Mouse (Mus musculus) limb, embryonic 10.5 days (tissue): ENCODE measurements around the gene Thbd. TPM values are rescaled to one million over a fixed set of nuclear protein-coding genes. Genes with fewer than 3 reads are reported as not detected.

Experiments
- DNase-seq: peaks from one replicate; pipeline ENCODE4 v3.0.0-alpha.2; 2017; ENCODE audit warnings: low spot score
- H3K27ac ChIP-seq: fragments of 300-500 bp; sonication (generic); 2 replicates; pipeline ENCODE4 v1.5.1; 2016; ENCODE audit warnings: mild to moderate bottlenecking
- H3K27me3 ChIP-seq: fragments of 300-500 bp; sonication (generic); 2 replicates; pipeline ENCODE4 v1.6.1; 2016; ENCODE audit warnings: low read depth, mild to moderate bottlenecking; ENCODE audit not compliant: poor library complexity, severe bottlenecking
- H3K36me3 ChIP-seq: fragments of 300-500 bp; sonication (generic); 2 replicates; pipeline ENCODE4 v1.6.1; 2016; ENCODE audit warnings: mild to moderate bottlenecking, moderate library complexity
- H3K4me1 ChIP-seq: fragments of 300-500 bp; sonication (generic); 2 replicates; pipeline ENCODE4 v1.6.1; 2016
- H3K4me3 ChIP-seq: fragments of 300-500 bp; sonication (generic); 2 replicates; pipeline ENCODE4 v1.5.1; 2016; ENCODE audit warnings: mild to moderate bottlenecking, moderate library complexity
- H3K9me3 ChIP-seq: fragments of 300-500 bp; sonication (generic); replicated peaks from 2 replicates; pipeline ENCODE4 v1.6.1; 2016; ENCODE audit warnings: mild to moderate bottlenecking
- WGBS: fragments of 180-500 bp; shearing (Covaris S2); methylation state at CpG from one replicate; pipeline ENCODE4 v1.1.7; 2016; 5-methylcytosine and 5-hydroxymethylcytosine counted together
- polyA plus RNA-seq: library from polyadenylated mRNA; unstranded; fragments of >200 nt; fragmentation: Nextera tagmentation; extraction: Ambion mirVana; gene quantifications from 2 replicates; pipeline ENCODE4 v1.2.1, GENCODE M21; 2016

Gene Thbd
- polyA plus RNA-seq, 1 experiment from 2014 or later: 4.0 TPM

GRCm38 (mm10) chr2:148441421-148441820 is 33.4 kb upstream of the Thbd start:
- Histone ChIP-seq H3K27me3 (0 out of 2 replicates have a peak, but pooled peaks cover 4% of the 10 kb centered on the region), H3K27ac (no peak overlapping the region), H3K36me3 (no peaks in the 10 kb centered on the region), H3K4me3 (peak overlapping the region; percentile 9; the same call in 1 of the 2 replicates), H3K9me3 (no peaks in the 10 kb centered on the region), H3K4me1 (no peaks in the 10 kb centered on the region)
- 89% methylated on average over 10 of the region's 10 CpGs for WGBS
- no peak for DNase-seq

- Histone ChIP-seq H3K4me3 (no peak overlapping the region), H3K4me1 (no peaks in the 10 kb centered on the region), H3K9me3 (no peaks in the 10 kb centered on the region), H3K27ac (no peak overlapping the region), H3K27me3 (0 out of 2 replicates have a peak, but pooled peaks cover 4% of the 10 kb centered on the region), H3K36me3 (no peaks in the 10 kb centered on the region)
- no peak for DNase-seq
- WGBS: 68% methylated on average over 3 of the region's 3 CpGs
These were observed 31.8 kb upstream of the Thbd start for GRCm38 (mm10) chr2:148439691-148440276.

GRCm38 (mm10) chr2:148436285-148436684 is 28.3 kb upstream of the Thbd start:
- H3K36me3 ChIP-seq: no peaks in the 10 kb centered on the region
- no peaks in the 10 kb centered on the region for H3K9me3 ChIP-seq
- no peak for DNase-seq
- peaks cover 4% of the 10 kb centered on the region; the same call in 1 of the 2 replicates for H3K4me1 ChIP-seq
- no peak overlapping the region for H3K27ac ChIP-seq
- H3K4me3 ChIP-seq: no peak overlapping the region
- no peaks in the 10 kb centered on the region for H3K27me3 ChIP-seq
- WGBS: 55% methylated on average over 3 of the region's 3 CpGs

- 69% methylated on average over 2 of the region's 2 CpGs for WGBS
- no peak for DNase-seq
These were observed 24.4 kb upstream of the Thbd start for GRCm38 (mm10) chr2:148432346-148432745.

GRCm38 (mm10) chr2:148430941-148431340 is 23.0 kb upstream of the Thbd start:
- Histone ChIP-seq H3K9me3 (no peaks in the 10 kb centered on the region), H3K4me1 (peaks cover 4% of the 10 kb centered on the region; the same call in 1 of the 2 replicates), H3K36me3 (no peaks in the 10 kb centered on the region), H3K27me3 (no peaks in the 10 kb centered on the region), H3K4me3 (no peak overlapping the region), H3K27ac (no peak overlapping the region)
- no peak for DNase-seq
- WGBS: 77% methylated on average over 4 of the region's 4 CpGs

More at GRCm38 (mm10) chr2:148432346-148432745, 24.4 kb upstream of the Thbd start:
- Histone ChIP-seq H3K27ac (no peak overlapping the region), H3K9me3 (no peaks in the 10 kb centered on the region), H3K36me3 (no peaks in the 10 kb centered on the region), H3K27me3 (no peaks in the 10 kb centered on the region), H3K4me1 (peaks cover 4% of the 10 kb centered on the region; the same call in 1 of the 2 replicates), H3K4me3 (no peak overlapping the region)

GRCm38 (mm10) chr2:148429001-148429505 is 21.1 kb upstream of the Thbd start:
- Histone ChIP-seq H3K36me3 (no peaks in the 10 kb centered on the region), H3K27me3 (no peaks in the 10 kb centered on the region), H3K9me3 (no peaks in the 10 kb centered on the region), H3K4me1 (peaks cover 4% of the 10 kb centered on the region; the same call in 1 of the 2 replicates), H3K27ac (no peak overlapping the region), H3K4me3 (no peak overlapping the region)
- no peak for DNase-seq

GRCm38 (mm10) chr2:148428523-148428922 is 20.5 kb upstream of the Thbd start:
- Histone ChIP-seq H3K4me3 (no peak overlapping the region), H3K4me1 (peaks cover 4% of the 10 kb centered on the region; the same call in 1 of the 2 replicates), H3K36me3 (no peaks in the 10 kb centered on the region), H3K9me3 (no peaks in the 10 kb centered on the region), H3K27ac (no peak overlapping the region), H3K27me3 (no peaks in the 10 kb centered on the region)
- no peak for DNase-seq
- WGBS: 88% methylated on average over 3 of the region's 3 CpGs

GRCm38 (mm10) chr2:148427553-148427952 is 19.6 kb upstream of the Thbd start:
- Histone ChIP-seq H3K4me3 (no peak overlapping the region), H3K4me1 (peaks cover 4% of the 10 kb centered on the region; the same call in 1 of the 2 replicates), H3K27ac (no peak overlapping the region), H3K36me3 (no peaks in the 10 kb centered on the region), H3K27me3 (no peaks in the 10 kb centered on the region), H3K9me3 (no peaks in the 10 kb centered on the region)
- WGBS: 92% methylated on average over 3 of the region's 3 CpGs
- DNase-seq: no peak

- no peaks in the 10 kb centered on the region for H3K9me3 ChIP-seq
- H3K4me3 ChIP-seq: no peak overlapping the region
- WGBS: 79% methylated on average over 5 of the region's 5 CpGs
- no peak for DNase-seq
- H3K4me1 ChIP-seq: no peaks in the 10 kb centered on the region
- no peaks in the 10 kb centered on the region for H3K36me3 ChIP-seq
- H3K27ac ChIP-seq: no peak overlapping the region
- no peaks in the 10 kb centered on the region for H3K27me3 ChIP-seq
These were observed 17.9 kb upstream of the Thbd start for GRCm38 (mm10) chr2:148425709-148426382.

GRCm38 (mm10) chr2:148421706-148422105 is 13.7 kb upstream of the Thbd start:
- 76% methylated on average over 1 of the region's 1 CpGs for WGBS
- Histone ChIP-seq H3K4me3 (no peak overlapping the region), H3K27ac (no peak overlapping the region), H3K36me3 (no peaks in the 10 kb centered on the region), H3K9me3 (no peaks in the 10 kb centered on the region), H3K27me3 (no peaks in the 10 kb centered on the region), H3K4me1 (no peaks in the 10 kb centered on the region)
- DNase-seq: no peak

- Histone ChIP-seq H3K36me3 (no peaks in the 10 kb centered on the region), H3K4me1 (no peaks in the 10 kb centered on the region), H3K9me3 (no peaks in the 10 kb centered on the region), H3K27ac (no peak overlapping the region), H3K4me3 (no peak overlapping the region), H3K27me3 (no peaks in the 10 kb centered on the region)
- WGBS: 58% methylated on average over 1 of the region's 1 CpGs
- no peak for DNase-seq
These were observed 13.1 kb upstream of the Thbd start for GRCm38 (mm10) chr2:148421112-148421511.

- WGBS: 95% methylated on average over 2 of the region's 2 CpGs
- Histone ChIP-seq H3K4me1 (no peaks in the 10 kb centered on the region), H3K4me3 (no peak overlapping the region), H3K27me3 (no peaks in the 10 kb centered on the region), H3K27ac (no peak overlapping the region), H3K9me3 (no peaks in the 10 kb centered on the region), H3K36me3 (no peaks in the 10 kb centered on the region)
- DNase-seq: no peak
These were observed 11.8 kb upstream of the Thbd start for GRCm38 (mm10) chr2:148419776-148420175.

- 82% methylated on average over 3 of the region's 3 CpGs for WGBS
- no peak for DNase-seq
- H3K4me1 ChIP-seq: no peaks in the 10 kb centered on the region
- no peaks in the 10 kb centered on the region for H3K9me3 ChIP-seq
- H3K27me3 ChIP-seq: no peaks in the 10 kb centered on the region
- H3K4me3 ChIP-seq: no peak overlapping the region
- H3K27ac ChIP-seq: no peak overlapping the region
- no peaks in the 10 kb centered on the region for H3K36me3 ChIP-seq
These were observed 11.2 kb upstream of the Thbd start for GRCm38 (mm10) chr2:148419151-148419550.
